Mouse (Mus musculus): ENCODE measurements around the gene Amy2a5. TPM values are rescaled to one million over a fixed set of nuclear protein-coding genes. Genes with fewer than 3 reads are reported as not detected.

The Amy2a5 gene
- polyA plus RNA-seq (2021; fragmentation: Nextera tagmentation) = not detected in 2 replicates
- long read RNA-seq, experiment 1 = 0 reads
- long read RNA-seq, experiment 2 = 0 reads

GRCm38 (mm10) chr3:113258737-113259136 lies at the start of gene Amy2a5:
Gene Amy2a5, minus strand, starts transcription at chr3:113258837.

GRCm38 (mm10) chr3:113291349-113291748 lies 32.7 kb upstream of the Amy2a5 start, which contains the start of gene Amy2a4:
Gene Amy2a4, minus strand, starts transcription at chr3:113291449.

Other genes starting within 250 kb of the Amy2a5 start
- gene Amy2a4, start 32.6 kb upstream of the Amy2a5 start, polyA plus RNA-seq (2021; fragmentation: Nextera tagmentation) = not detected in 2 replicates
- not detected in 2 replicates for gene Amy2a3, start 65.2 kb upstream of the Amy2a5 start, polyA plus RNA-seq (2021; fragmentation: Nextera tagmentation)
- not detected in 2 replicates for gene Amy2a2, start 97.8 kb upstream of the Amy2a5 start, polyA plus RNA-seq (2021; fragmentation: Nextera tagmentation)

Measured in layer of hippocampus, adult 6 months (tissue).